Mouse (Mus musculus) lung, adult 2 months (tissue): ENCODE measurements at regions not wholly inside any gene's neighbourhood (a gene's known extent, or its start where the extent isn't known, plus 50 kb on each side); places are given as distances from the start of the nearest gene placed in this dataset.

Experiments used
- DNase-seq: peaks from one replicate; pipeline ENCODE4 v3.0.0; 2022
- H3K4me1 ChIP-seq: fragments of 200-500 bp; 2 replicates; pipeline ENCODE4 v1.6.1; 2011; ENCODE audit warnings: low read length; ENCODE audit not compliant: control insufficient read depth, insufficient read depth
- H3K4me3 ChIP-seq: fragments of 200-500 bp; replicated peaks from 2 replicates; pipeline ENCODE3; 2011; ENCODE audit warnings: low read depth, mild to moderate bottlenecking, control low read depth, low read length; ENCODE audit errors: extremely low read depth
- CTCF ChIP-seq: fragments of 200-500 bp; IDR thresholded peaks from 2 replicates; pipeline ENCODE4 v1.5.1; 2011; ENCODE audit warnings: mild to moderate bottlenecking, low read length, control low read depth; ENCODE audit not compliant: insufficient read depth
- POLR2A ChIP-seq: fragments of 200-500 bp; IDR thresholded peaks from 2 replicates; pipeline ENCODE4 v1.6.1; 2011; ENCODE audit warnings: low read depth, mild to moderate bottlenecking, control low read depth, low read length, borderline replicate concordance; ENCODE audit errors: extremely low read depth
- WGBS: fragments of 180-500 bp; shearing (Covaris S2); methylation state at CpG from one replicate; pipeline ENCODE4 v1.1.7; 2018; 5-methylcytosine and 5-hydroxymethylcytosine counted together

- TF ChIP-seq CTCF = no peak
- TF ChIP-seq POLR2A = no peak
- Histone ChIP-seq H3K4me3 (no peak overlapping the region), H3K4me1 (no peaks in the 10 kb centered on the region)
- DNase-seq = no peak
- WGBS = 67% methylated on average over 3 of the region's 3 CpGs
These were observed 263.5 kb upstream of the Ptger4 start for GRCm38 (mm10) chr15:5507545-5507913.

- TF ChIP-seq POLR2A (no peak), CTCF (no peak)
- Histone ChIP-seq H3K4me1 (no peaks in the 10 kb centered on the region), H3K4me3 (no peak overlapping the region)
- WGBS = 53% methylated on average over 3 of the region's 3 CpGs
- DNase-seq = no peak
These were observed 266.1 kb upstream of the Ptger4 start for GRCm38 (mm10) chr15:5510056-5510455.

GRCm38 (mm10) chr15:5511046-5511445 lies 267.1 kb upstream of the Ptger4 start:
- DNase-seq = no peak
- no peak overlapping the region for H3K4me3 ChIP-seq
- 80% methylated on average over 3 of the region's 3 CpGs for WGBS
- no peaks in the 10 kb centered on the region for H3K4me1 ChIP-seq
- TF ChIP-seq CTCF (no peak), POLR2A (no peak)

GRCm38 (mm10) chr15:5512546-5512945 lies 268.6 kb upstream of the Ptger4 start:
- no peak for DNase-seq
- 72% methylated on average over 5 of the region's 5 CpGs for WGBS
- TF ChIP-seq POLR2A = no peak
- no peak for TF ChIP-seq CTCF
- no peak overlapping the region for H3K4me3 ChIP-seq
- H3K4me1 ChIP-seq = no peaks in the 10 kb centered on the region

- 41% methylated on average over 4 of the region's 4 CpGs for WGBS
- Histone ChIP-seq H3K4me3 (no peak overlapping the region), H3K4me1 (no peaks in the 10 kb centered on the region)
- TF ChIP-seq POLR2A (no peak), CTCF (no peak)
- no peak for DNase-seq
These were observed 269.2 kb upstream of the Ptger4 start for GRCm38 (mm10) chr15:5513146-5513545.

- no peak for DNase-seq
- Histone ChIP-seq H3K4me1 (no peaks in the 10 kb centered on the region), H3K4me3 (no peak overlapping the region)
- TF ChIP-seq CTCF (no peak), POLR2A (no peak)
- WGBS = 27% methylated on average over 4 of the region's 4 CpGs
These were observed 270.2 kb upstream of the Ptger4 start for GRCm38 (mm10) chr15:5514217-5514616.

- Histone ChIP-seq H3K4me3 (no peak overlapping the region), H3K4me1 (no peaks in the 10 kb centered on the region)
- TF ChIP-seq POLR2A (no peak), CTCF (no peak)
- WGBS = 41% methylated on average over 10 of the region's 10 CpGs
- DNase-seq = no peak
These were observed 273.4 kb upstream of the Ptger4 start for GRCm38 (mm10) chr15:5517244-5517966.

- TF ChIP-seq CTCF (no peak), POLR2A (no peak)
- WGBS = 90% methylated on average over 2 of the region's 2 CpGs
- H3K4me3 ChIP-seq = no peak overlapping the region
- no peaks in the 10 kb centered on the region for H3K4me1 ChIP-seq
- no peak for DNase-seq
These were observed 275.6 kb upstream of the Ptger4 start for GRCm38 (mm10) chr15:5519552-5519951.

- no peak for TF ChIP-seq POLR2A
- TF ChIP-seq CTCF = no peak
- Histone ChIP-seq H3K4me1 (no peaks in the 10 kb centered on the region), H3K4me3 (no peak overlapping the region)
- WGBS = 59% methylated on average over 1 of the region's 1 CpGs
- no peak for DNase-seq
These were observed 276.0 kb upstream of the Ptger4 start for GRCm38 (mm10) chr15:5519997-5520396.

GRCm38 (mm10) chr15:5528619-5529018 lies 284.6 kb upstream of the Ptger4 start:
- no peaks in the 10 kb centered on the region for H3K4me1 ChIP-seq
- 77% methylated on average over 6 of the region's 6 CpGs for WGBS
- H3K4me3 ChIP-seq = no peak overlapping the region
- TF ChIP-seq CTCF (no peak), POLR2A (no peak)
- no peak for DNase-seq
